Mouse (Mus musculus) 3134 (cell line): ENCODE measurements around the gene Sap18b.
A peak's percentile ranks its signal among the peaks of the same experiment; 100 is the strongest.
"Not testable (repeated sequence)": the region's sequence is repeated elsewhere in the genome, so short reads cannot be mapped to it uniquely, and the experiment has no call there.

Source experiments
- DNase-seq: peaks from one replicate; pipeline ENCODE4 v3.0.0-alpha.2; 2011; ENCODE audit warnings: low spot score; ENCODE audit not compliant: insufficient read length; ENCODE audit errors: extremely low read depth

The Sap18b gene

DNA sequence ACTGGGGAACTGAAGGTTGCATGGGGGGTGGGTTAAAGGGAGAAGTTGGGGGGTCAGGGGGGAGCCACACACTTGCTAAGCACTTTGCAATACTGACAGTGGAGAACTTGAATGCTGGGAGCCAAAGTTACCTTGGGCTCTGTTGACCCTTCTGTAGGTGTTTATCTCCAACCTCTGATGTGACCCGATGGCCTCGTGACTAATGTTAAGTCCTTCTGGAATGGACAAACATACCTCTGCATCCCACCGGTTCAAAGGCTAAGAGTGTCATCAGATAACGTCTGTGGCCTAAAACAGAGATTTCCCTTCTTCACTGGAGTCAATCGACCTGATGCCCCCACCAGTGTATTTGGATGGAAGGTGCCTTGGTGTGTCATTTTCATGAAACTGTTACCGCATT is 3.9 kb upstream of the Sap18b start:
- DNase-seq: no peak

DNA sequence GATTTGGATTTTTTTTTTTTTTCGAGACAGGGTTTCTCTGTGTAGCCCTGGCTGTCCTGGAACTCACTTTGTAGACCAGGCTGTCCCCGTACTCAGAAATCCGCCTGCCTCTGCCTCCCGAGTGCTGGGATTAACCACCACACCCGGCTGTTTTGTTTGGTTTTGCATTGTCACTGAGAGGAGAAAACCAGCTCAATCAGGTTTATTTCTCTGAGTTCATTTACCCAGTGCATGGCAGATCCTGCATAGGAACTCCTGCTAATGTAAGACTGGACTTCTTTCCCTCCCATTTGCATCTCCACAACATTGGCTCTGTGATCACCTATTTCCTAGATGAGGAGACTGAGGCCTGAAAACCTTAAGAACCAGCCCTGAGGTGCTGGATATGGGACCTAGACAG is 3.0 kb upstream of the Sap18b start:
- DNase-seq: no peak

DNA sequence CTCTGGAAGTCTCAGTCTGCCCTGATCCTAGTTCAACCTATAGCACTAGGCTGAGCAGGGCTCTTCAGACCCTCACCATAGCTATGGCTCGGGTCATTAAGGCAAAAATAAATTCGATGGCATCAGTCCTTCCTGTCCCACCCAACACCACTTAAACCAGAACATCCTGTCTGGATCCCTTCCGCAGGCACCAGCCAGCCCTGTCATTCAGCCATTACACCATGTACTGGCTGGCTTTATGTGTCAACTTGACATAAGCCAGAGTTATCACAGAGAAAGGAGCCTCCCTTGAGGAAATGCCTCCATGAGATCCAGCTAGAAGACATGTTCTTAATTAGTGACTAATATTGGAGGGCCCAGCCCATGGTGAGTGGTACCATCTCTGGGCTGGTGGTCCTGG is 2.4 kb upstream of the Sap18b start:
- DNase-seq: no peak

DNA sequence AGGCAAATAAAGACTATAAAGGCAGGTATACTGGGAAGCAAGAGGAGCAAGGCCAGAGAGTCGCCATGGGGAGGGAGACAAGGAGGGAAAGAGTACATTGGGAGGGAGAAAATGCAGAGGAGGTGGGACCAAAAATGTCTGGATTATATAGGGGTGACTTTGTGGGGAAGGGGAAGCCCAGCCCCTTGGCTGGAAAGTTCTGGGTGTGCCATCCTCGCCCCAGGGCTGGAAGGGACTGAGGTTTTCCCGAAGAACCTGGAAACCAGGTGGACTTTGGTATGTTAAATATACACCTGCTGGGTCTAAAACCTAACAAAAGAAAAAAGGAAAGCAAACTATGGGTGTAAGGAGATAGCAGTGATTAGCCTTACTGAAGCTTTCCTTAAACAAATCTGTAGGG is 5.0 kb downstream of the Sap18b start:
- DNase-seq: no peak

DNA sequence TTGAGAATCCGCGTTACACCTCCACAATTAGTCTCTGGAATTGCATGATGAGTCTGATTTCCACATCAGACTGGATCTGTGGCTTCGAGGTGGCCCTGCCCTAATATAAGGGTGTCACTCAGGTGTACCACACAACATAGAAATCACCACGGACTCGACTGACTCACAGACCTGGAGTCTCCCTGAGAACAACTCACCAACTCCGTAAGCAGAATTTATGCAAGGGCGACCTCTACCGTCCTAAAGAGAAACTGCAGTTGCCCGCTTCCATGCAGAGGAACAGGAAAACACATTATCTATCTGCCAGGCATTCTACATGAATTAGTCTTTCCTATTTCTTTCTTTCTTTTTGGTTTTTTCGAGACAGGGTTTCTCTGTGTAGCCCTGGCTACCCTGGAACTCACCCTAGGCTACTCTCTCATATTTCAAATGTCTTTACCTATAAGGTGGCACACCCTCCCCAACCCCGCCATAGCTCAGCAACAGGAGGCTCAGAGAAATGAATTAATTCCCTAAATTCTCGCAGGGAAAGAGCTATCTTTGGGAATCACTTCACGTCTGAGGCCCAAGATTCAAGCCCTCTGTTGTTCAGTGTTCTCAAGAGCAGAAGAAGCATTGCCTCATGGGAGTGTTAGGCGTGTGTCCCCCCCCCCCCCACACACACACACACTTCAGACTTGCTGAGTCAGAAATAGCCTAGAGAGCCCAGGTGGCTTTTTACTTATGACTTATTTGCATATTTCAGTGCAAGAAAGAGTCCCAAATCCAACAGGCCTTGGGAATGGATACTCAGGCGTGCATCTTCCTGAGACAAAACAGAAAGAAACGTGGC is 7.7 kb downstream of the Sap18b start:
- no peak for DNase-seq

DNA sequence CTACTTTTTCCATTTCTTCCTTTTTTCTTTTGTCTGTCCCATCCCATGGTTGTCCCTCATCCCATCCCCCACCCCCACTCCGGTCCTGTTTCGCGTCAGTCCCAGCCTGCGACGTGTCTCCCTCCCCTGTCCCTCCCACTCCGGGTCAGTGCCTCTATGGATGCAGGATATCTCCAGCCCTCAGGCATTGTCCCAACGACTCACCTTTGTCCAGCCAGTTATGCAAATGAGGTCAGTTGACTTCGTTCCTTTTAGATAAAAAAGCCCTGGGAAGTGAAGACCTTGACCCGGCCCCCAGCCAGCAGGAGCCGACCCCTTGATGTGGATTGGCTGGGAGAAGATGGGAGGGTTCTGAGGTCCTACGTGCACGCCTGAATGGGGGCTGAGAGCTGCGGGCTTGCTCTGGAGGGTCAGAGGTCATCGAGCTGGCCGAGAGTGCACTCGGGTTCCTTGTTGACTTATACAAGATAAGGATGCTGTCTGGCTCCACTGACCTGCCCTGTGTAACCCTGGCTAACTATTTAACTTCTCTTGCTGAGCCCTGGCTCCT is 8.4 kb downstream of the Sap18b start:
- DNase-seq: no peak

DNA sequence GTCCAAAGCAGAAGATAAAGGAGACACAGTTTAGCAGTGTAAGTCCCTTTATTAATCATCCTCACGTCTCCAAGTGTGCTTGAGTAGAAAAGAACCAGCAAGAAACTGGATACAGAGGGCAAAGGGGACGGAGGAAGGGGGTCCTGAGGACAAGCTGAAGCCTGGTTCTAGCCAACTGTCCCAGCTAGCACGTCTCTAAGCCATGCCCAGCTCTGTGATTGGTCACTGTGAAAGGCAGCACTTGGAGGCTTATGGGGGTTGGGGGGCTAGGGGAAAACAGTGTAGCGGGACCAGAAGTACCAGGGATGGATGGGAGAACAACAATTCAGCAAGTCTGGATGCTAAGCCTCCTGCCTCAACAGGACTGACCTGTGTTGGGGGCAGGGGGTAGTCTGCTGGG is 10.7 kb downstream of the Sap18b start:
- DNase-seq: no peak

DNA sequence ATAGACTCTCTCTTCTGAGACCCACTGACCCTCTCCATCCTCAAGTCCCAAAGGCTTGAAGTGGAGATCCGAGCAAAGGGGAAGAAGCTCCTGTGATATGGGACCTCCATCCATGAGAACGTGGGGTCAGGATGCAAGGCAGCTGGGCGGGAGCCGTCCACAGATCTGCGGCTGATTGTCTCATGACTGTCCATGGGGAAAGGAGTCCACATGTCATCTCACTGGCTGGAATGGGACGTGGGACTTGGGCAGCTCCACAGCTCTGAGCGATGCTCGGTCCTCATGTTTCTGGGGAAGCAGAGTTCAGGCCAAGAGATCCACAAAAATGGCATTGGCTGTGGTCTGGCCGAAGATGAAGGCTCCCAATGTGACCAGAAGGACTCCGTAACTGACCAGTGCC is 12.1 kb downstream of the Sap18b start:
- DNase-seq: no peak

DNA sequence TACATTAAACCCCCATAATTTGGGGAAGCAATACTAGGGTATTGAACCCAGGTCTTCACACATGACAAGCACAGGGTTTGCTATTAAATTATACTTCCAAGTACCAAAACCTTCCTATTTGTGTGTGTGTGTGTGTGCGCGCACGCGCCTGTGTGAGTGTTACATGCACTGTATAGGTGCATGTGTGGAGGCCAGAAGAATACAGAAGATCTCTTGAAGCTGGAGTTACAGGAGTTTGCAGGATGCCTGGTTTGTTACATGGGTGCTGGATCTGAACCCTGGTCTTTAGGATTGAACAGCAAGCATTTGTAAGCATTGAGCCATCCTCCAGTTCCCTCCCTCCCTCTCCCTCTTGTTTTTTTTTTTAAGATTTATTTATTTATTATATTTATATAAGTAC is 14.1 kb downstream of the Sap18b start:
- DNase-seq: no peak

DNA sequence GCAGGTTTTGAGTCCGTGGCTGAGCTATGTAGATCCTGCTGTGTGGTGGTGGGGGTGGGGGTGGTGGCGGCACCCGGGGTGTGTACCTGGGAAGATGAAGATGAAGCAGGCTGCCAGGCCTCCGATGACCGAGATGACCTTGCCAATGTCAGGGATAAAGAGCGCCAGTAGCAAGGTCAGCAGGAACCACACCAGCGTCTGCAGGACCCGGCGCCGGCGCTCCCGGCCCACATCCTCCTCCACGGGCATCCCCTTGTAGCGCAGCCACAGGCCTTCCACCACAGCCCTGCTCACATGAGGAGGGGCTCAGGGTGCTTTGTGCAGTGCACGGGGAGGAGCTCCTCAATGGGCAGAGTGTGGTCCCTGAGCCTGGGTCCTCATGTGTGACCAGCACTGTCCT is 16.3 kb downstream of the Sap18b start:
- no peak for DNase-seq

DNA sequence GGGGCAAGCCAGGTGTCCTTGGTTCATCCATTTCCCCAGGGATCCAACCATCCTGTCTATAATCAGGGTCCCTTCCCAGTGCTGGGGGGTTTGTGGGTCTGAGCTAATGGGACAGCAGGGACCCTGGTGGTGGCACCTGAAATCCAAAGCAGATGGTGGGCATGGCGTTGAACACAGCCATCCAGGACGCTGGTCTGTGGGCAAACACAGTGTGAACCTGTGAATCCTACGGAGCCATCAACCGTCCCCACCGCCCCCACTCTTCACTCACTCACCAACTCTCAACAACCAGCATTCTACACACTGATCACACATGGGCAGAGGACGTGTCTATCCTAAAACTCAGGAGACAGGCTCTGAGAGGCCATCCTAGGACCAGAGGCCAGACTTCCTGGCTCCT is 18.8 kb downstream of the Sap18b start:
- no peak for DNase-seq

DNA sequence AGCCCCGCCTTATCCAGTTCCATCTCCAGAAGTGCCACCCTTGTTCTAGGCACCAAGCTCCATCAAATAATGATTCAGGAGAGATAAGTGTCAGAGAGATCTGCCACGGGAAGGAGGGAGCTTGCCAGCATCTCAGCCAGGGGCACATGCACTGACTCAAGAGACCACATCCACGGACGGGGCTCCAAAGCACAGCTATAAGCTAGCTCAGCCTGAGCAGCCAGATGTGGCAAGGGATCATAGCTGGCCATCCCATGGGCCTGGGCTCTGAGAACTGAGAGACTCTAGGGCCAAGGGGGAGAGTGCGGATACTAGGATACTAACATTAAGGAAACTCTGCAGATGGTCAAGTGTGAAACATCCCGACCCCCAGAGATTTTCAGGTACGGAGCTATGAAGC is 19.9 kb downstream of the Sap18b start:
- DNase-seq: no peak

DNA sequence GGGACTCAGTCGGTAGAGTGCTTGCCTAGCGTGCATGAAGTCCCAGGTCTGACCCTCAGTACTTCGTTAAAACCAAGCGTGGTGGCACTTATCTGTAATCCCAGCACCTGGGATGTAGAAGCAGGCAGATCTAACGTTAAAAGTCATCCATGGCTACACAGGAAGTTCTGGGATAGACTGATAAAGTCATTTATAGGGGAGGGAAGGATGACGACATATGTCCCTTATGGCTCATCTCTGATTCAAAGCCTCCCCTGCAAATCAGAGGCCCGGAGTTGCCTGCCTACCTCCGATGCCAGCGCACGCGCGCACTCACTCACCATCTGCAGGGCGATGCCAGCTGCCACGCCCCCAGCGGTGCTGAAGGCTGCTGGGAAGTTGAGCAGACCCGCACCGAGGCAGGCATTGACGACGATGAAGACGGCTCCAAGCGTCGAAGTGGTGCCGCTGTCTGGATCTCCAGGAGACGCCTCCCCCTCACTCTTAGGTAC is 23.0 kb downstream of the Sap18b start:
- DNase-seq: no peak

DNA sequence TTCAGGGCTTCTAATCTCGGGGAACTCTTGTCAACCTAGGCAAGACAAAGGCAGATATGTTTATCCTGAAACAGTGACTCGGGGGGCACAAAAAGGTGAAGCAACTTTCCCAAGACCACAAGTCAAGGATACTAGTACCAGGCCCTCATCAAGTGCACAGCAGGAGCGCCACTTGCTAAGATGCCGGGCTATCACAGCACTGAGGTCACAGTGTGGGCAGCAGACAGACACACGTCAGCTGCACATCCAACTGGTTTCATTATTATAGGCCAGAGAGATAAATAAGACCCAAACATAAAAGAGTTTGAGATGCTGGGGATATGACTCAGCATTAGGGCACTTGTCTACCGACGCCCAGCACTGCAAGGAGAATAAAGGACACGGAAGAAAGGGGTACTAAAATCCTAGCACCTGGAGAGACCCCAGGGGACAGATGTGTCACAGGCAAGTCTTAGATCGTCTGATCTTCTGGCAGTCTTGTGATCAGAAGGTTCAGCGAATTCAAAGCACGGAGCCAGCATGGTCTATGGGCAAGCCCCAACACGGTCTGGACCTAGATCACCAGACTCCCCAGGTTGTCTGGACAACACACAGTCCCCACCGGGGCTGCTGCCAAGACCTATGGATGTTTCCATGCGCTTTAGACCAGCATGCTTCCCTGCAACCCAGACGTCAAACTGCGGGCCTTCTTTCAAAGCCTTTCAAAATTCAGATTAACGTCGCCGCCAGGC is 23.8 kb downstream of the Sap18b start:
- DNase-seq: no peak

DNA sequence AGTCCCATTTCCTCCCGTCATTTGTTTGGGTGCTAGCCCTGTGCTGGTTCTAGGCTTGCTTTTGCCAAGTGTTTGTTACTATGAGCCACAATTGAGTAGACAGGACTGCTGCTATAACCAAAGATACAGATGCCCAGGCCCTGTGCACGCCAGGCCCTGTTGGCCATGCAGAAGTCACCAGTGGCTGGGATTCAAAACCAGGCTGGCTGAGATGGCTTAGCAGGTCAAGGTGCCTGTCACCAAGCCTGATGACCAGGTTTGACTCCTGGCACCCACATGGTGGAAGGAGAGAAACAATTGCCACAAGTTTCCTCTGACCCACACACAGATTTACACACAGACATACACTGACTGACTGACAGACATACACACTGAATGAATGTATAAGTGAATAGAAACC is 25.2 kb downstream of the Sap18b start:
- DNase-seq: no peak

DNA sequence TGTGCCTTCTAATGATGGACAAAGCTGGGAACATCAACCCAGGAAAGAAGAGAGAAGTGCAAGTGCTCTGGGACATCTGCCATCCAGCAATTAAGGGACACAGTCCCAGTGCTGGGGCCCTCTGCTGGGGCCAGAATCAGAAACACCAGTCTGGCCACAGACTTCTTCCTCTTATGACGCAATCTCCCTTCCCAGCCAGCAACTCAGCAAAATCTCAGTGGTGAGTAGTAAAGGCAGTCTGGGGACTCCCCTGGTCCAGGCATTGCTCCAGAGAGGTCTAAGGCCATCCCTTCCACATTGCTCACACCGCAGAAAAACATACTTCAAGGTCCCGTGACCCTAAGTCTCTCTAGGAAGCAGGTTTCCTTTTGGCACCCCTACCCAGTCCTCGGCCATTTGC is 27.1 kb downstream of the Sap18b start:
- DNase-seq: peak; percentile 63

DNA sequence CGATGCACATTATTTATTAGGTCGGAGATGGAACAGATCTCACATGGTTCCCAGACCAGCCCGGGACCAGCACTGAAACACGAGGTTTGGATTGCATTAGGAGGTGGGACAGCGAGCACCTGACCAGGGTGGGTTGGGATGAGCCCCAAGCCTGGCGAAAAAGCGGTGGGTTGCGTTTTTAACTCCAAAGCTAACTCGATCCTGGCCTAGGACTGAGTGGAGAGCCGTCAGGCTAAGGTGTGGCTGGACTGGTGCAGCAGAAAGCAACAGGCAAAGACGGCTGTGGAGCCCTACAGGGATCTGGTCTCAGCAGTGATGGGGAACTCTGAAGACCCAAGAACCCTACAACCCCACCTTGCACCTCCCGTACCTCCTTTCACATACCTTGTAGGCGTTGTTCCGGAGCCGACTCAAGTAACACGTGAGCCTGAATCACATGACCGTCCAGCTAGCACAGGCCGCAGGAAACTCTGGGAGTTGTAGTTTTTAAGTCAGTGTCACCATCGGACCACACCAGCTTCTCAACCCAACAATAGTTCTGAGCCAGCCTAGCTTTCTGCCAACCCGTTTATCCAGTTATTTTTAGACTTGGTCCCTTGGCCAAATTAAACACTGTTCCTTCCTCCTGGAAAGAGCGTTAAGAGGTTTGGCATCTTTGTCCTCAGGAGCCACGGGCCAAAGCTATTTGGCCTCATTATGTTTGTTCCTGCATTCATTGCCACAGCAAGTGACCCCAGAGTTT is 28.1 kb downstream of the Sap18b start, which contains the start of gene Slc38a7:
Gene Slc38a7, minus strand, starts transcription at position 438 of the 742 bp plus-strand sequence.
- peak; percentile 65 for DNase-seq

DNA sequence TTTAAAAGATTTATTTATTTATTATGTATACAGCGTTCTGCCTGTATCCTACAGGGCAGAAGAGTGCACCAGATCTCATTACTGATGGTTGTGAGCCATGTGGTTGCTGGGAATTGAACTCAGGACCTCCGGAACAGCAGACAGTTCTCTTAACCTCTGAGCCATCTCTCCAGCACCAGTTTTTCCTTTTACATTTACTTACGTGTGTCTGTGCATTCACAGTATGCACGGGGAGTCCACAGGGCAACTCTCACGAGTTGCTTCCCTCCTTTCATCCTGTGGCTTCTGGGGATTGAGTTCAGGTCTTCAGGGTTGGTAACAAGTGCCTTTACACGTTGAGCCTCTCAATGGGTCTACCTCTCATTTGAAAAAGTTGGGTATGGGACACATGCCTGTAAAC is 29.0 kb downstream of the Sap18b start:
- DNase-seq: no peak

DNA sequence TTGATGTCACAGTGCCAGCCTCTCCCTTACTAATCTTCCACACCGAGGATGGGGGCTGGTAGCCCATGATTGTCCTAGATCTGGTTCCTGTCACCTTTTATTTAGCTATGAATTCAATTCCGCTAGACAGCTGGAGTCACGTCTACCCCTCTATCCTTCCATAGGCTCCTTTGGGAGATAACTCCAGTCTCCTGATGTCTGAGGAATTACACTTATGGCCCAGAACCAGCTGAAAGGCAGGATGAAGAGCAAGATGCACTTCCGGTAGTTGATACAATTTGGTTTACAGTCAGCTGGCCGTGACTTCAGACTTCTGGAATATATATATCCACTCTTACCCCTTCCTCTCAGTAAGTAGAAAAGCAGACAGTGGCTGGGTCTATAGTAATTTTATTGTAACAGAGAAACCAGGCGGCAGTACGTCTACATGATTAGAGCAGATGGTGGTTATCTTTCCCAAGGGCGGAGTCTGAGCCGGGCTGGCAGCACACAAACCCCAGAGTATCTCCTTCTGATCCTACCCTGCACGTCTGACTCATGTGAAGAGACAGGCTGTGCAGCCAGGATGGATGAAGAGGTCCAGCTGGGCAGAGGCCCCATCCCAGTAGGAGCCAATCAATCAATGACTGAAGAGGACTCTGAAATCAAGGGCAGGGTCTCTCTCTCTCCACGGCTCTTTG is 38.8 kb downstream of the Sap18b start:
- not testable (repeated sequence) for DNase-seq

DNA sequence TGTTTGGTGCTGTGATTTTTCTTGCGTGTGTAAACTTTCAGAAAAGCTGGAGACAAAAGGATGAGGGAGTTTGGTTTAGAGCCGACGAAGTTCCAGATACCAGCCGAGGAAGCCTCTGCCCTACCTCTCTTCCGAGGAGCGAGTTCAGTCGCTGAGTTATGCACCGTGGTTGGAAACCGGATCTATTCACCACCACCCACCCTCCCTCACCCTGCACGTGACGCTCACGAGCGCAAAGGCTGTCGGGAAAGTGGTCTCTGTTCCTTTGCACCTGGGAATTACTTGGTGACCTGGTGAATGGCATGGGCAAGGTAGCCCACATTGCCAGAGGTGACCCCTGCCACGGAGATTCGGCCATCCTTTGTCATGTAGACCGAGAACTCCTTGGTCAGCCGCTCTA is 39.7 kb downstream of the Sap18b start:
- not testable (repeated sequence) for DNase-seq
